Mouse (Mus musculus) kidney, embryonic 16.5 days (tissue): Measurements from ENCODE around the gene Sfta2. TPM values are rescaled to one million over a fixed set of nuclear protein-coding genes. Genes with fewer than 3 reads are reported as not detected.

ENCODE experiments used
- ATAC-seq: fragments of 200-750 bp; cut with Nextera tagmentation; 2 replicates; pipeline ENCODE4 v1.8.0; 2017; ENCODE audit warnings: moderate TSS enrichment; ENCODE audit not compliant: low FRiP score, low TSS enrichment
- H3K27ac ChIP-seq: fragments of 300-500 bp; sonication (generic); 2 replicates; pipeline ENCODE4 v1.5.1; 2014; ENCODE audit warnings: low read length
- H3K27me3 ChIP-seq: fragments of 300-500 bp; sonication (generic); 2 replicates; pipeline ENCODE4 v1.6.1; 2014; ENCODE audit warnings: low read length, control low read depth, mixed read lengths; ENCODE audit not compliant: insufficient read depth
- H3K36me3 ChIP-seq: fragments of 300-500 bp; sonication (generic); 2 replicates; pipeline ENCODE4 v1.6.1; 2014; ENCODE audit warnings: low read length, control low read depth, mixed read lengths; ENCODE audit not compliant: insufficient read depth
- H3K4me1 ChIP-seq: fragments of 300-500 bp; sonication (generic); 2 replicates; pipeline ENCODE4 v1.6.1; 2014; ENCODE audit warnings: low read length, control low read depth, mixed read lengths; ENCODE audit not compliant: insufficient read depth
- H3K4me2 ChIP-seq: fragments of 300-500 bp; sonication (generic); replicated peaks from 2 replicates; pipeline ENCODE4 v1.6.1; 2014; ENCODE audit warnings: low read depth, low read length
- H3K4me3 ChIP-seq: fragments of 300-500 bp; sonication (generic); 2 replicates; pipeline ENCODE4 v1.5.1; 2014; ENCODE audit warnings: mild to moderate bottlenecking, low read length
- H3K9ac ChIP-seq: fragments of 300-500 bp; sonication (generic); replicated peaks from 2 replicates; pipeline ENCODE4 v1.6.1; 2014; ENCODE audit warnings: low read length
- H3K9me3 ChIP-seq: fragments of 300-500 bp; sonication (generic); 2 replicates; pipeline ENCODE4 v1.6.1; 2016; ENCODE audit warnings: low read length, control low read depth
- WGBS: fragments of 180-500 bp; shearing (Covaris S2); extraction: QIAGEN DNeasy Blood & Tissue Kit; methylation state at CpG from one replicate; pipeline ENCODE4 v1.1.7; 2014; 5-methylcytosine and 5-hydroxymethylcytosine counted together
- polyA plus RNA-seq: library from polyadenylated mRNA; unstranded; fragments of >200 nt; fragmentation: Nextera tagmentation; extraction: Ambion mirVana; gene quantifications from 2 replicates; pipeline ENCODE4 v1.2.1, GENCODE M21; 2015

Sfta2 gene
- polyA plus RNA-seq, 1 experiment from 2014 or later, result 7.3 TPM

- peaks cover 52% of the 10 kb centered on the region for H3K4me1 ChIP-seq
- peak overlapping the region; percentile 67 for H3K9ac ChIP-seq
- peak overlapping the region; percentile 55 for H3K4me2 ChIP-seq
- H3K4me3 ChIP-seq, result peak overlapping the region; percentile 38
- 43% methylated on average over 5 of the region's 5 CpGs for WGBS
- H3K27me3 ChIP-seq, result no peaks in the 10 kb centered on the region
- peaks cover 15% of the 10 kb centered on the region for H3K36me3 ChIP-seq
- no peak for ATAC-seq
- peaks cover 6% of the 10 kb centered on the region for H3K9me3 ChIP-seq
- peak overlapping the region; percentile 78 for H3K27ac ChIP-seq
Observed at GRCm38 (mm10) chr17:35698501-35698883, 97.1 kb downstream of the Sfta2 start.

- peaks cover 62% of the 10 kb centered on the region for H3K4me1 ChIP-seq
- WGBS, result 2% methylated on average over 19 of the region's 19 CpGs
Observed at GRCm38 (mm10) chr17:35699919-35700318, 98.6 kb downstream of the Sfta2 start.

More at GRCm38 (mm10) chr17:35699919-35700318, 98.6 kb downstream of the Sfta2 start:
- peak overlapping the region; percentile 70 for H3K4me3 ChIP-seq
- peaks cover 6% of the 10 kb centered on the region for H3K9me3 ChIP-seq
- ATAC-seq, result peak; percentile 58
- peak overlapping the region; percentile 83 for H3K9ac ChIP-seq
- H3K27ac ChIP-seq, result peak overlapping the region; percentile 98
- no peaks in the 10 kb centered on the region for H3K27me3 ChIP-seq
- peaks cover 12% of the 10 kb centered on the region for H3K36me3 ChIP-seq
- peak overlapping the region; percentile 75 for H3K4me2 ChIP-seq

Other genes starting within 250 kb of the Sfta2 start
- gene H2-Q4, start 221.9 kb upstream of the Sfta2 start, polyA plus RNA-seq, result 4.3 and 4.4 TPM in 2 replicates
- gene H2-Q6, start 176.7 kb upstream of the Sfta2 start, polyA plus RNA-seq, result 4.4 and 5.7 TPM in 2 replicates
- gene H2-Q7, start 162.4 kb upstream of the Sfta2 start, polyA plus RNA-seq, result 13.7 and 15.2 TPM in 2 replicates
- gene H2-Q10, start 131.5 kb upstream of the Sfta2 start, polyA plus RNA-seq, result 1.4 and 1.6 TPM in 2 replicates
- 0.19 TPM in 1 of 2 replicates, not detected in the other for gene Pou5f1, start 95.5 kb upstream of the Sfta2 start, polyA plus RNA-seq
- 72.9 and 77.2 TPM in 2 replicates for gene Tcf19, start 84.7 kb upstream of the Sfta2 start, polyA plus RNA-seq
- 17.3 and 20.5 TPM in 2 replicates for gene Cchcr1, start 84.4 kb upstream of the Sfta2 start, polyA plus RNA-seq
- 1.5 TPM in 2 replicates for gene Psors1c2, start 68.3 kb upstream of the Sfta2 start, polyA plus RNA-seq
- gene Cdsn, start 49.4 kb upstream of the Sfta2 start, polyA plus RNA-seq, result 0.20 TPM in 1 of 2 replicates, not detected in the other
- gene 2300002M23Rik, start 34.1 kb upstream of the Sfta2 start, polyA plus RNA-seq, result not detected in 2 replicates
- gene Gm9573, start 25.1 kb downstream of the Sfta2 start, polyA plus RNA-seq, result not detected in 2 replicates
- 0.17 and 0.23 TPM in 2 replicates for gene Mucl3, start 42.1 kb downstream of the Sfta2 start, polyA plus RNA-seq
- gene Vars2, start 66.0 kb downstream of the Sfta2 start, polyA plus RNA-seq, result 19.8 and 21.0 TPM in 2 replicates
- 51.9 and 55.6 TPM in 2 replicates for gene Gtf2h4, start 72.2 kb downstream of the Sfta2 start, polyA plus RNA-seq
- 107 and 108 TPM in 2 replicates for gene Ddr1, start 103.1 kb downstream of the Sfta2 start, polyA plus RNA-seq
- 33.5 and 40.4 TPM in 2 replicates for gene Ier3, start 220.1 kb downstream of the Sfta2 start, polyA plus RNA-seq
- gene Flot1, start 221.7 kb downstream of the Sfta2 start, polyA plus RNA-seq, result 52.7 and 56.9 TPM in 2 replicates
- 905 and 985 TPM in 2 replicates for gene Tubb5, start 236.8 kb downstream of the Sfta2 start, polyA plus RNA-seq
- gene Mdc1, start 240.0 kb downstream of the Sfta2 start, polyA plus RNA-seq, result 16.3 and 16.7 TPM in 2 replicates